Mouse (Mus musculus): ENCODE results near the gene Cfap45. TPM values are rescaled to one million over a fixed set of nuclear protein-coding genes. Genes with fewer than 3 reads are reported as not detected.

The Cfap45 gene
- polyA plus RNA-seq, 1 experiment from 2014 or later: 10.7 TPM

DNA sequence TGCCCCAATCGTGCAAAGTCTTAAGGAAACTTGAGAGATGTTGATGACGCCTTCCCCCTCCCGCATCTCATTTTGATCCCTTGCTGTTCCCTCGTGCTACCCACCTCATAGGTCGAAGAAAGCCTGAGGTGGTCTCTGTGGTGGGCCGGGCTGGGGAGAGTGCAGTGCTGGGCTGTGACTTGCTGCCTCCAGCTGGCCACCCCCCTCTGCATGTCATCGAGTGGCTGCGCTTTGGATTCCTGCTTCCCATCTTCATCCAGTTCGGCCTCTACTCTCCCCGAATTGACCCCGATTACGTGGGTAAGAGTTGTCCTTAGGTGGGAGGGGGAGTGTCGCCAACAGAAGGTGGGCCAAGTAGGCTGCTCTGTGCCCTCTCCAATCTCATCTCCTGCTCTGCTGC lies 35.9 kb upstream of the Cfap45 start:
- no peaks in the 10 kb centered on the region for H3K27me3 ChIP-seq
- H3K9ac ChIP-seq: no peak overlapping the region
- no peaks in the 10 kb centered on the region for H3K9me3 ChIP-seq
- peaks cover 33% of the 10 kb centered on the region for H3K4me1 ChIP-seq
- 58% methylated on average over 13 of the region's 13 CpGs for WGBS
- no peak overlapping the region for H3K27ac ChIP-seq
- no peak overlapping the region for H3K4me3 ChIP-seq
- ATAC-seq (ENCODE audit: borderline replicate concordance, extremely low read depth, low FRiP score, low TSS enrichment): no peak
- H3K4me2 ChIP-seq: peak overlapping the region; percentile 29; the same call in 1 of the 2 replicates
- no peaks in the 10 kb centered on the region for H3K36me3 ChIP-seq

DNA sequence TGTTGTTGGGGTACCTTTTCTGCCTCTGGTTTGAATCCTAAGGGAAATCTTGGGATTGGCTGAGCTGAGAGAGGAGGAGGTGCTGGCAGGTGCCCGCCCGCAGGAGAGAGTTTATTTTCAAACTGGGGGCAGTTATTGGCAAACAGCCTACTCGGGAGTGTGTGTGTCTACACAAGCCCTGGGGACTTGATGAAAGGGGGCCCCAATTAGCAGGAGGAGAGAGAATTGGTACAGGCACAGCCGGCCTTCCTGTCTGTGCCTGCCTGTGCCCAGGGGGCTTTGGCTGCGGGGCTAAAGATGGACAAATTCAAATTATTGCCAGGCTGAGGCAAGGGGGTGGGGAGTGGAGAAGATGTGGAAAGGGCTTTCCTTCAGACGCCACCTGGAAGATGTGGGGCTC lies 34.8 kb upstream of the Cfap45 start:
- Histone ChIP-seq H3K9me3 (no peaks in the 10 kb centered on the region), H3K4me3 (no peak overlapping the region), H3K4me1 (peaks cover 39% of the 10 kb centered on the region), H3K27me3 (no peaks in the 10 kb centered on the region), H3K4me2 (no peak overlapping the region), H3K27ac (no peak overlapping the region), H3K9ac (no peak overlapping the region), H3K36me3 (no peaks in the 10 kb centered on the region)
- WGBS: 58% methylated on average over 6 of the region's 6 CpGs
- ATAC-seq (ENCODE audit: borderline replicate concordance, extremely low read depth, low FRiP score, low TSS enrichment): no peak

DNA sequence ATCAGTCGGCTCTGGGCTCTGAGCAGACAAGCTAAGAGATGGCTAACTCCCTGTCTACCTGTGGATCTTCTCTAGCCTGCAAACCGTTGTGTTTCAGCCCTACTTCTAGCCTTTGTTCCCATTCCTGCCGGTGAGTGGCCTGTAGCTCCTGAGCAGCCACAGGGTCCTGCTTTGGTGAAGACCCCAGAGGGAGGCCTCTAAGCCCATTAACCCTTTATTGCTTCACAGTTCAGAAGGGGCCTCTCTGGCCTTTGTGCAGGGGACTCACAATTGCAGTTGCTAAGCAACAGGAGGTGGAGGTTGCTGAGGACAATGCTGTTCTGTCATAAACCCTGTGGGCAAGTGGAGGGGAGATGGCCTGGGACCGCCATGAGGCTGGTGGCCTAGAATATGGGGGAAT lies 34.4 kb upstream of the Cfap45 start:
- H3K27ac ChIP-seq: no peak overlapping the region
- 49% methylated on average over 4 of the region's 4 CpGs for WGBS
- ATAC-seq (ENCODE audit: borderline replicate concordance, extremely low read depth, low FRiP score, low TSS enrichment): no peak
- no peaks in the 10 kb centered on the region for H3K9me3 ChIP-seq
- H3K4me2 ChIP-seq: no peak overlapping the region
- no peak overlapping the region for H3K4me3 ChIP-seq
- H3K4me1 ChIP-seq: peaks cover 35% of the 10 kb centered on the region
- H3K27me3 ChIP-seq: no peaks in the 10 kb centered on the region
- no peaks in the 10 kb centered on the region for H3K36me3 ChIP-seq
- H3K9ac ChIP-seq: no peak overlapping the region

DNA sequence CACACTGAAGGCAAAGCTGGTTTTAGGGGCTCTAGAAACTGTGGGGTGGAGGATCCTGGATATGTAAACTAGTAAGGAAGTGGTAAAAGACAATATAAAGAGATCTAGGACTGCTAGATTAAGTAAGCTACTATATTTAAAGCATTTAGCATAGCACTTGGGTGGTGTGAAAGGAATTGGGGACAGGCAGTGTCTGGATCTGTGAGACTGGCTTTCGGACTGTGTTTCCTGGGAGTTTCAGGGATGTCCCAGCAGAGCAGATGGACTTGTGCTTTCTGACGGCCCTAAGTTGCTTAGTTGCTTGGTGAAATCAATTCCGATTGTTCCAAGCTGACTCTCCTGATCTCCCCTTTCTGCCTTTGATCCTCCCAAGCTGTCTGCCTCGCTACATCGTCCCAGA lies 34.0 kb upstream of the Cfap45 start:
- 84% methylated on average over 5 of the region's 5 CpGs for WGBS

DNA sequence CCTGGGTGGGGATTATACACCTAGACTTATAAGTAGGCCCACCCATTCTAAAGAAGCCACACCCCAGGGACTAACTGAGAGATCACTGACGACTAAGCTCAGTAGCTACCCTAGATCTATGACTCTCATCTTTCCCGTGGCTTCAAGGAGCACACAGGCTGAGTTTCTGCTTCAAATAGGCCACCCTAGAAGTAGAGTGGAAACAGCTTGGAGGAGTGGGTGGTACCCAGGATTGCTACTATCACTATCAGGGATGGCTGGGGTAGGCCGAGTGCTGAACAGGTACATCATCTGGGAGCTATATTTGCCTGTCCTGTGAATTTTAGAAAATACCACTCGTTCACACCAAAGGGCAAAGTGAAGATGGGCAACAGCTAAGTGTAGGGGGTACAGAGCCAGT lies 32.7 kb upstream of the Cfap45 start:
- WGBS: 76% methylated on average over 4 of the region's 4 CpGs
- ATAC-seq (ENCODE audit: borderline replicate concordance, extremely low read depth, low FRiP score, low TSS enrichment): no peak
- H3K9me3 ChIP-seq: no peaks in the 10 kb centered on the region

More for the DNA sequence above, 34.0 kb upstream of the Cfap45 start:
- ATAC-seq (ENCODE audit: borderline replicate concordance, extremely low read depth, low FRiP score, low TSS enrichment): no peak
- Histone ChIP-seq H3K9ac (no peak overlapping the region), H3K4me1 (peaks cover 31% of the 10 kb centered on the region), H3K36me3 (no peaks in the 10 kb centered on the region), H3K27me3 (no peaks in the 10 kb centered on the region), H3K27ac (no peak overlapping the region), H3K4me3 (no peak overlapping the region), H3K4me2 (no peak overlapping the region), H3K9me3 (no peaks in the 10 kb centered on the region)

DNA sequence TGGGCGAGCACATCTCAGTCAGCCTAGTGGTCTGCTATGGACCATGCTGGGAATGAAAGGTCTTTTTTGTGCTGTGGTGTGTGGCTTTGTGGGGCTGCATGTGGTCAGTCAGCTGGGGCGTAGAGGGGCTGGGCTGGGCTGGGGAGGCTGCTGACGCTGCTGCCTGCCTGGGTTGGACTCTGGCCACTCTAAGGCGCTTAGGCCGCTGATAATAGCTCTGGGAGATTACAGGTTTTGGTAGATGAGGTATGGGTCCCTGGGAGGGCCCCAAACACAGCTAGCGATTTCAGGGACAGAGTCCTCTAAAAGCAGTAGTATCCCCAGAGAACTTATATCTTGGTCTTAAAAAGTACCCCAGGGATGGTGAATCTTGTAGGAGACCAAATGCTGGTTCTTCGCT lies 31.8 kb upstream of the Cfap45 start:
- no peak for ATAC-seq (ENCODE audit: borderline replicate concordance, extremely low read depth, low FRiP score, low TSS enrichment)
- 77% methylated on average over 7 of the region's 7 CpGs for WGBS
- no peaks in the 10 kb centered on the region for H3K27me3 ChIP-seq
- no peak overlapping the region for H3K27ac ChIP-seq
- no peak overlapping the region for H3K9ac ChIP-seq
- peaks cover 15% of the 10 kb centered on the region; the same call in 1 of the 2 replicates for H3K4me1 ChIP-seq
- no peaks in the 10 kb centered on the region for H3K36me3 ChIP-seq
- H3K4me3 ChIP-seq: no peak overlapping the region
- H3K4me2 ChIP-seq: no peak overlapping the region
- no peaks in the 10 kb centered on the region for H3K9me3 ChIP-seq

More for the DNA sequence above, 32.7 kb upstream of the Cfap45 start:
- H3K4me1 ChIP-seq: peaks cover 24% of the 10 kb centered on the region
- no peak overlapping the region for H3K9ac ChIP-seq
- H3K27me3 ChIP-seq: no peaks in the 10 kb centered on the region
- no peak overlapping the region for H3K4me3 ChIP-seq
- no peak overlapping the region for H3K4me2 ChIP-seq
- no peak overlapping the region for H3K27ac ChIP-seq
- H3K36me3 ChIP-seq: no peaks in the 10 kb centered on the region

DNA sequence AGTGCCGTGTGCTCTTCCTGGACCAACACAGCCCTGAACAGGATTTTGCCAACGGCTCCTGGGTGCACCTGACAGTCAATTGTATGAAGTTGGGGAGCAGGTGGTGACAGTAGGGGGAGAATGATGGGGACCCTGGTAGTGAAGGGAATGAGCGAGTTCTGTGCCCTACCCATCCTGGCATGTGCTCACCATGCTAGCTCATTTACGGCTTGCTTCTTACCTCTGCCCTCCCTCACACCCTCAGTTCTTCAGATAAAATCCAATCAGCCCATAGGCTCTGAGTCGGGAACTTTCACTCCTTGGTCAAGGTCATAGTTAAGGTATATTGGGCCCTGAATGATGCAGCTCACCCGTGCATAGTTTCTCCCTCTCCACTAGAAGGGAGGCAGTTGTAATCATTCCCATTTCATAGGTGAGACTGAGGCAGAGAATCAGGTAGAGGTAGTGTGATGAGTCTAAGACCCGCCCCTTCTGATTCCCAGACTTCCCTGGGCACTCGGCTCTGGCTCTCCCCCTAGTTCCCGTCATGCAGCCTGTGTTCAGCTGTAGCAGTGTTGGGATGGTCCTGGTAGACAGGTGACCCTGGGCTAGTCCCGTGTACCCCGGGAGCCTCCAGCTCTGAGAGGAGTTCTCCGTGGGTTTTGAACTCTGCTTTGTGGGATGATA lies 30.9 kb upstream of the Cfap45 start:
- Histone ChIP-seq H3K27me3 (no peaks in the 10 kb centered on the region), H3K9me3 (no peaks in the 10 kb centered on the region), H3K27ac (no peak overlapping the region), H3K9ac (peak overlapping the region; percentile 47; the same call in 1 of the 2 replicates), H3K4me2 (peak overlapping the region; percentile 50), H3K36me3 (no peaks in the 10 kb centered on the region), H3K4me3 (peak overlapping the region; percentile 29), H3K4me1 (0 out of 2 replicates have a peak, but pooled peaks cover 8% of the 10 kb centered on the region)
- ATAC-seq (ENCODE audit: borderline replicate concordance, extremely low read depth, low FRiP score, low TSS enrichment): peak; percentile 41; the same call in 1 of the 2 replicates
- WGBS: 56% methylated on average over 12 of the region's 12 CpGs

DNA sequence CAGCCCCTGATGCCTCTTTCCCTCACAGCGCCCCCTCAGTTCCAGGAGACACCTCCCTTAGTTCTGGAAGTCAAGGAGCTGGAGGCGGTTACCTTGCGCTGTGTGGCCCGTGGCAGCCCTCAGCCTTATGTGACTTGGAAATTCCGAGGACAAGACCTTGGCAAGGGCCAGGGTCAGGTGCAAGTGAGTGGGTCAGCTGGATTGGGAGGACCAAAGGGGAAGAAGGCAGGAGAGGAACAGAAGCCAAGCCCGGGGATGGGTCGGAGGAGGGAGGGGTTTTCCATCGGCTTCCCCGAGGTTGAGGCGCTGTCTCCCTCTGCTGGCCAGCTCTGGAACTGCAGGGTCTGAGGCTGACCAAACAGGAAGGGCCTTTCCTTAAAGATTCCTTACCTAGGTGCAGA lies 30.3 kb upstream of the Cfap45 start:
- H3K4me2 ChIP-seq: peak overlapping the region; percentile 50

DNA sequence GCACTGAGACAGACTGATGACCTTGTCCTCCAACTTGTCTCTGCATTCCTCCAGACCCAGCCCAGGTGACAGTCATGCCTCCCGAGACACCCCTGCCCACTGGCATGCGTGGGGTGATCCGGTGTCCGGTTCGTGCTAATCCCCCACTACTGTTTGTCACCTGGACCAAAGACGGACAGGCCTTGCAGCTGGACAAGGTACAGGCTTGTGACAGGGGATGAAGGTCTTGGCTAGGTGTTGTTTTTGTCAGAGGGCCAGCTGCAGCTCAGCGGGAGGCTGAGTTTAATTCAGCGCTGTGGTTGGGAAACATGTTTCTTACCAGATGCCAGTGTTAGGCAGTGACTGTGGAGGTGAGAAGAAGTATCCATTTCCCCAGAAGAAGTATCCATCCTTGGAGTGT lies 28.6 kb upstream of the Cfap45 start:
- Histone ChIP-seq H3K27ac (no peak overlapping the region), H3K9me3 (no peaks in the 10 kb centered on the region), H3K27me3 (no peaks in the 10 kb centered on the region), H3K4me3 (no peak overlapping the region), H3K36me3 (no peaks in the 10 kb centered on the region), H3K4me2 (no peak overlapping the region), H3K9ac (no peak overlapping the region), H3K4me1 (0 out of 2 replicates have a peak, but pooled peaks cover 6% of the 10 kb centered on the region)
- no peak for ATAC-seq (ENCODE audit: borderline replicate concordance, extremely low read depth, low FRiP score, low TSS enrichment)
- WGBS: 88% methylated on average over 8 of the region's 8 CpGs

More for the DNA sequence above, 30.3 kb upstream of the Cfap45 start:
- H3K4me1 ChIP-seq: 0 out of 2 replicates have a peak, but pooled peaks cover 6% of the 10 kb centered on the region
- peak overlapping the region; percentile 29 for H3K4me3 ChIP-seq
- WGBS: 14% methylated on average over 10 of the region's 10 CpGs
- no peaks in the 10 kb centered on the region for H3K36me3 ChIP-seq
- H3K27me3 ChIP-seq: no peaks in the 10 kb centered on the region
- no peaks in the 10 kb centered on the region for H3K9me3 ChIP-seq
- ATAC-seq (ENCODE audit: borderline replicate concordance, extremely low read depth, low FRiP score, low TSS enrichment): peak; percentile 60; the same call in 1 of the 2 replicates
- peak overlapping the region; percentile 47; the same call in 1 of the 2 replicates for H3K9ac ChIP-seq
- H3K27ac ChIP-seq: no peak overlapping the region

DNA sequence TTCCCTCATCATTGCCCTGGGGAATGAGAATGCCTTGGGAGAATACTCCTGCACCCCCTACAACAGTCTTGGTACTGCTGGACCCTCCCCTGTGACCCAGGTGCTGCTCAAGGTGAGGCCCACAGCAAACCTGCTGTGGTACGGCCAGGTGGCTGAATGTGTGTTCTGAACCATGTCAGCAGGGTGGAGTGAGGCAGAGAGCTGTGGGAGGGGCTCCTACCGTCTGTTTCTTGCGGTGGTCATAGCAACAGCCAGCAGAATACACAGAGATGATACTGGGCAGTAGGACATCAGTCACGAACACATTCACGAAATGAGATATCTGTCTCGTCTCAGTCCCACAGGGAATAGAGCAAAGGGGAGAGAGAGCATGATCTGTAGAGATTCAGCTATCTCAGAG lies 27.1 kb upstream of the Cfap45 start:
- H3K4me1 ChIP-seq: 0 out of 2 replicates have a peak, but pooled peaks cover 6% of the 10 kb centered on the region
- H3K4me3 ChIP-seq: no peak overlapping the region
- H3K27ac ChIP-seq: no peak overlapping the region
- no peak for ATAC-seq (ENCODE audit: borderline replicate concordance, extremely low read depth, low FRiP score, low TSS enrichment)
- WGBS: 50% methylated on average over 6 of the region's 6 CpGs
- H3K4me2 ChIP-seq: no peak overlapping the region
- no peaks in the 10 kb centered on the region for H3K9me3 ChIP-seq
- no peaks in the 10 kb centered on the region for H3K27me3 ChIP-seq
- peaks cover 3% of the 10 kb centered on the region; the same call in 1 of the 2 replicates for H3K36me3 ChIP-seq
- H3K9ac ChIP-seq: no peak overlapping the region

DNA sequence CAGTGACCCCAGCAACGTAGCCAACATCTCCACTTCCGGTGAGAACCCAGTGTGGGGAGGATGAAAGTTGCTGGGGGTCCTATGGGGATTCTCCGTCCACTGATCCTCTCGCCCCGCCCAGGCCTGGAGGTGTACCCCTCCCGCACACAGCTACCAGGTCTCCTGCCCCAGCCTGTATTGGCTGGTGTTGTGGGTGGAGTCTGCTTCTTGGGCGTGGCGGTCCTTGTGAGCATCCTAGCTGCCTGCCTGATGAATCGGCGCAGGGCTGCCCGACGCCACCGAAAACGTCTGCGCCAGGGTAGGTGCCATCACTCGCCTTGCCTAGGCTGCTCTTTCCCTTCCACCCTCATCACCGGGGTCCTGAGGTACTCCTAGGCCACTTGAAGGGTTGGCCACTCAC lies 24.6 kb upstream of the Cfap45 start:
- H3K9ac ChIP-seq: no peak overlapping the region
- no peak overlapping the region for H3K4me2 ChIP-seq
- 86% methylated on average over 17 of the region's 17 CpGs for WGBS
- peaks cover 10% of the 10 kb centered on the region for H3K4me1 ChIP-seq
- no peaks in the 10 kb centered on the region for H3K27me3 ChIP-seq
- no peak overlapping the region for H3K4me3 ChIP-seq
- no peak for ATAC-seq (ENCODE audit: borderline replicate concordance, extremely low read depth, low FRiP score, low TSS enrichment)
- H3K9me3 ChIP-seq: no peaks in the 10 kb centered on the region
- H3K36me3 ChIP-seq: peaks cover 3% of the 10 kb centered on the region; the same call in 1 of the 2 replicates
- no peak overlapping the region for H3K27ac ChIP-seq

DNA sequence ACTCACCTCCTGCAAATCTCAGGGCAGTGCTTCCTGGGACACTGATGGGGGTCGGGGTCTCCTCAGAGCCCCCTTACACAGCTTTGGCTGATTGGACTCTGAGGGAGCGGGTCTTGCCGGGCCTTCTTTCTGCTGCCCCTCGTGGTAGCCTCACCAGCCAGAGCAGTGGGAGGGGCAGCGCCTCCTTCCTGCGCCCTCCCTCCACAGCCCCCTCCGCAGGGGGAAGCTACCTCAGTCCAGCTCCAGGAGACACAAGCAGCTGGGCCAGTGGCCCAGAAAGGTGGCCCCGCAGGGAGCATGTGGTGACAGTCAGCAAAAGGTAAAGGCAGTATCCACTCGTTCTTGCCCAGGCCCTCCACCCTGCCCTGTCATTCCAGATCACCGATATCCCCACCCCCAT lies 23.2 kb upstream of the Cfap45 start:
- Histone ChIP-seq H3K36me3 (peaks cover 3% of the 10 kb centered on the region; the same call in 1 of the 2 replicates), H3K9ac (no peak overlapping the region), H3K27me3 (no peaks in the 10 kb centered on the region), H3K27ac (no peak overlapping the region), H3K4me2 (no peak overlapping the region), H3K9me3 (no peaks in the 10 kb centered on the region), H3K4me1 (peaks cover 20% of the 10 kb centered on the region), H3K4me3 (no peak overlapping the region)
- ATAC-seq (ENCODE audit: borderline replicate concordance, extremely low read depth, low FRiP score, low TSS enrichment): no peak
- 78% methylated on average over 10 of the region's 10 CpGs for WGBS
